Mouse (Mus musculus): ENCODE data around the gene Rftn1.

DNA sequence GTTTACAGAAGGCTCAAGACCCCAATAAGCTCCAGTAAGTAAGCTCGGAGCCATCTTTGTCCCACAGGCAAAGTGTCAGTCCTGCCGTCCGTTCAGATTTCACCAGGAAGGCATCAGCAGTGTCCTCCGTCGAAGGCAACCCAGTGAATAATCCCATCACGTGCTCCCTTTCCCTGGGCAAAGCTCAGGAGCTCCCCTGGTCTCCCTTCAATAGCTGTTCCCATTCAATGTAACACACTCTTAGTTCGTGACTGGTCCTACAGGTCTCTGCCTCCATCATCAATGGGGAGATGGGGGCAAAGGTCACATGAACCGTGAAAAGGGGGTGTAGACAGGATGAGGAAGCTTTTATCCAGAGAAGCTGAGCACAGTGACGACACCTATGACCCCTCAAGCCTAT is 108.8 kb downstream of the Rftn1 start:
- no peak for TF ChIP-seq CTCF (IDR thresholded peaks at IDR 0.05; ENCODE audit: extremely low read depth, insufficient read length, insufficient replicate concordance, low read depth, low read length)
- no peak for TF ChIP-seq POLR2A (IDR thresholded peaks at IDR 0.05; ENCODE audit: low read depth, low read length)
